Mouse (Mus musculus) heart, adult 2 months (tissue): Measurements from ENCODE around the gene Tnik. TPM values are rescaled to one million over a fixed set of nuclear protein-coding genes. Genes with fewer than 3 reads are reported as not detected.

Experiments
- DNase-seq, 2 experiments: peaks; one replicate each; pipeline ENCODE4 v3.0.0; 2021
- H3K27ac ChIP-seq: fragments of 200-600 bp; 2 replicates; pipeline ENCODE4 v1.8.1; 2022
- H3K27me3 ChIP-seq: fragments of 200-500 bp; 2 replicates; pipeline ENCODE4 v1.6.1; 2012; ENCODE audit warnings: mild to moderate bottlenecking, low read length, inconsistent platforms, mixed read lengths; ENCODE audit not compliant: control insufficient read depth, insufficient read depth
- H3K36me3 ChIP-seq: fragments of 200-500 bp; 2 replicates; pipeline ENCODE4 v1.6.1; 2012; ENCODE audit warnings: low read length, inconsistent platforms; ENCODE audit not compliant: control insufficient read depth, insufficient read depth
- H3K4me1 ChIP-seq: fragments of 200-500 bp; 2 replicates; pipeline ENCODE4 v1.6.1; 2011; ENCODE audit warnings: low read length; ENCODE audit not compliant: control insufficient read depth, insufficient read depth
- H3K4me3 ChIP-seq: fragments of 200-600 bp; 2 replicates; pipeline ENCODE4 v1.8.1; 2022
- H3K79me2 ChIP-seq: fragments of 200-500 bp; replicated peaks from 2 replicates; pipeline ENCODE4 v1.6.1; 2012; ENCODE audit warnings: mild to moderate bottlenecking, inconsistent platforms, low read length, moderate library complexity, mixed read lengths; ENCODE audit not compliant: control insufficient read depth, insufficient read depth
- H3K9ac ChIP-seq: fragments of 200-500 bp; 2 replicates; pipeline ENCODE4 v1.6.1; 2012; ENCODE audit warnings: low read depth, mild to moderate bottlenecking, control low read depth, inconsistent platforms, low read length, mixed read lengths
- CTCF ChIP-seq: fragments of 200-600 bp; IDR thresholded peaks from 2 replicates; pipeline ENCODE4 v1.8.1; 2022; ENCODE audit warnings: antibody characterized with exemption, mild to moderate bottlenecking, moderate library complexity
- EP300 ChIP-seq: fragments of 200-500 bp; IDR thresholded peaks from 2 replicates; pipeline ENCODE4 v1.6.1; 2011; ENCODE audit warnings: low read depth, low read length, control low read depth; ENCODE audit not compliant: insufficient read depth
- POLR2A ChIP-seq: fragments of 200-500 bp; IDR thresholded peaks from 2 replicates; pipeline ENCODE4 v1.6.1; 2011; ENCODE audit warnings: mild to moderate bottlenecking, low read depth, low read length, control low read depth; ENCODE audit not compliant: insufficient read depth
- WGBS: fragments of 180-500 bp; shearing (Covaris S2); methylation state at CpG from one replicate; pipeline ENCODE4 v1.1.7; 2018; 5-methylcytosine and 5-hydroxymethylcytosine counted together
- intact Hi-C: fragments of 180-260 bp; cut with DNase I; formaldehyde crosslinking; loops from one replicate; pipeline ENCODE4 v1.15.1; 2025
- polyA plus RNA-seq: library from polyadenylated mRNA; depleted of rRNA; stranded (reverse); fragments of >200 nt; gene quantifications from 2 replicates; pipeline ENCODE4 v1.2.3, GENCODE M21; 2012
- total RNA-seq, 2 experiments: library from RNA; stranded (reverse); gene quantifications; 2 replicates each; pipeline ENCODE4 v1.2.3; 2021

Gene Tnik
- total and polyA plus RNA-seq, 3 experiments = 6.6 to 29.8 (median 26.8) TPM

- intact Hi-C loops = no loop called here
- no peaks in the 10 kb centered on the region for H3K27me3 ChIP-seq
- H3K9ac ChIP-seq = no peak overlapping the region
- no peaks in the 10 kb centered on the region for H3K36me3 ChIP-seq
- TF ChIP-seq CTCF = no peak
- no peak for TF ChIP-seq POLR2A
- TF ChIP-seq EP300 = no peak
- no peak overlapping the region for H3K27ac ChIP-seq
- H3K4me3 ChIP-seq = no peak overlapping the region
- H3K79me2 ChIP-seq = no peaks in the 10 kb centered on the region
- WGBS = 79% methylated on average over 5 of the region's 5 CpGs
- no peaks in the 10 kb centered on the region for H3K4me1 ChIP-seq
- no peak for DNase-seq
Measured at GRCm38 (mm10) chr3:28612330-28612729, 349.3 kb downstream of the Tnik start.

- no peak for TF ChIP-seq POLR2A
- TF ChIP-seq CTCF = no peak
- TF ChIP-seq EP300 = no peak
- intact Hi-C loops = no loop called here
Measured at GRCm38 (mm10) chr3:28616386-28616785, 353.4 kb downstream of the Tnik start.

GRCm38 (mm10) chr3:28617008-28617627 is 354.1 kb downstream of the Tnik start:
- no peak overlapping the region for H3K27ac ChIP-seq
- WGBS = 94% methylated on average over 5 of the region's 5 CpGs
- intact Hi-C loops = no loop called here
- no peak overlapping the region for H3K4me3 ChIP-seq
- DNase-seq = no peak
- H3K9ac ChIP-seq = no peak overlapping the region
- H3K79me2 ChIP-seq = no peaks in the 10 kb centered on the region
- H3K4me1 ChIP-seq = no peaks in the 10 kb centered on the region
- no peak for TF ChIP-seq EP300
- TF ChIP-seq CTCF = no peak
- TF ChIP-seq POLR2A = no peak
- H3K36me3 ChIP-seq = no peaks in the 10 kb centered on the region
- no peaks in the 10 kb centered on the region for H3K27me3 ChIP-seq

More at GRCm38 (mm10) chr3:28616386-28616785, 353.4 kb downstream of the Tnik start:
- no peaks in the 10 kb centered on the region for H3K36me3 ChIP-seq
- H3K79me2 ChIP-seq = no peaks in the 10 kb centered on the region
- DNase-seq = no peak
- H3K4me3 ChIP-seq = no peak overlapping the region
- no peaks in the 10 kb centered on the region for H3K4me1 ChIP-seq
- H3K27ac ChIP-seq = no peak overlapping the region
- WGBS = 42% methylated on average over 1 of the region's 1 CpGs
- H3K27me3 ChIP-seq = no peaks in the 10 kb centered on the region
- no peak overlapping the region for H3K9ac ChIP-seq

GRCm38 (mm10) chr3:28621792-28622191 is 358.8 kb downstream of the Tnik start:
- H3K4me3 ChIP-seq = no peak overlapping the region
- H3K4me1 ChIP-seq = no peaks in the 10 kb centered on the region
- TF ChIP-seq CTCF (no peak), EP300 (no peak), POLR2A (no peak)
- DNase-seq = no peak
- no peak overlapping the region for H3K9ac ChIP-seq
- 77% methylated on average over 2 of the region's 2 CpGs for WGBS
- intact Hi-C loops = no loop called here
- no peaks in the 10 kb centered on the region for H3K36me3 ChIP-seq
- H3K79me2 ChIP-seq = no peaks in the 10 kb centered on the region
- H3K27me3 ChIP-seq = no peaks in the 10 kb centered on the region
- H3K27ac ChIP-seq = no peak overlapping the region

GRCm38 (mm10) chr3:28626816-28627215 is 363.8 kb downstream of the Tnik start:
- intact Hi-C loops = no loop called here
- DNase-seq = no peak
- no peak overlapping the region for H3K9ac ChIP-seq
- H3K79me2 ChIP-seq = no peaks in the 10 kb centered on the region
- H3K4me1 ChIP-seq = no peaks in the 10 kb centered on the region
- H3K36me3 ChIP-seq = no peaks in the 10 kb centered on the region
- 94% methylated on average over 6 of the region's 6 CpGs for WGBS
- H3K27me3 ChIP-seq = no peaks in the 10 kb centered on the region
- TF ChIP-seq POLR2A (no peak), CTCF (no peak), EP300 (no peak)
- no peak overlapping the region for H3K4me3 ChIP-seq
- no peak overlapping the region for H3K27ac ChIP-seq

- H3K9ac ChIP-seq = no peak overlapping the region
- TF ChIP-seq POLR2A (no peak), CTCF (no peak), EP300 (0 out of 2 replicates have a peak, but pooled peaks have one; percentile 31)
- H3K4me1 ChIP-seq = peaks cover 2% of the 10 kb centered on the region; the same call in 1 of the 2 replicates
- DNase-seq = no peak
- intact Hi-C loops = no loop called here
- no peaks in the 10 kb centered on the region for H3K79me2 ChIP-seq
- H3K36me3 ChIP-seq = peaks cover 9% of the 10 kb centered on the region
- no peaks in the 10 kb centered on the region for H3K27me3 ChIP-seq
- 60% methylated on average over 4 of the region's 4 CpGs for WGBS
- no peak overlapping the region for H3K27ac ChIP-seq
- no peak overlapping the region for H3K4me3 ChIP-seq
Measured at GRCm38 (mm10) chr3:28636778-28637177, 373.8 kb downstream of the Tnik start.

- H3K27me3 ChIP-seq = no peaks in the 10 kb centered on the region
- WGBS = 48% methylated on average over 2 of the region's 2 CpGs
- peak overlapping the region; percentile 4; the same call in 1 of the 2 replicates for H3K27ac ChIP-seq
- intact Hi-C loops = no loop called here
- H3K36me3 ChIP-seq = peaks cover 9% of the 10 kb centered on the region
- no peaks in the 10 kb centered on the region for H3K79me2 ChIP-seq
- H3K4me1 ChIP-seq = peaks cover 2% of the 10 kb centered on the region; the same call in 1 of the 2 replicates
- TF ChIP-seq POLR2A (no peak), EP300 (peak; percentile 91)
- peak; percentile 26 to 58 for DNase-seq
- H3K9ac ChIP-seq = no peak overlapping the region
- no peak overlapping the region for H3K4me3 ChIP-seq
Measured at GRCm38 (mm10) chr3:28638957-28639356, 375.9 kb downstream of the Tnik start.
